Mouse (Mus musculus): ENCODE results near the gene Slc26a3. TPM values are rescaled to one million over a fixed set of nuclear protein-coding genes. Genes with fewer than 3 reads are reported as not detected.

Gene Slc26a3
- polyA plus RNA-seq (2015; fragmentation: Nextera tagmentation; extraction: Ambion mirVana) = 0.07 and 0.45 TPM in 2 replicates

DNA sequence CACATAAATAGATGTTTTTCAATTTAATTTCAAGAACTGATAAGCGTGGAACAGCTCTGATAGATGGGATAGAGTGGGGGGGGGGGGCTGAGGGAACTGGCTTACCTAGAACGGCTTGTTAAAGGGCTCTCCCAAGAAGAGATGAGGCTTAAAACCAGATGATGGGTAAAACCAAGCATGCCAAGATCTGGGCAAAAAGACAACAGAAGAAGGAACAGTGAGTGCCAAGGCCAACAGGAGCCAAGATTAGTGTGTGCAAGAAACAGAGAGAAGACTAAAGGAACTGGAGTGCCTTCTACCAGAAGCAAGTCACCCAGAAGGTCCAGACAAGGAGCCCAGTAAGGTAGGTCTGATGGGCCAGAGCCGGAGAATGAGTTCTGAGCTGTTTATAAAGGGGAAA lies at the start of gene Slc26a3:
Gene Slc26a3 (plus strand): TSS at position 301 of the 400 bp plus-strand sequence.
- Histone ChIP-seq H3K4me3 (ENCODE audit: low read depth, low read length) (no peak within 1 kb of the TSS), H3K4me1 (ENCODE audit: control insufficient read depth, low read depth, low read length) (no peaks in the 10 kb centered on the region), H3K4me2 (ENCODE audit: low read depth, low read length) (no peak within 1 kb of the TSS), H3K27me3 (ENCODE audit: control insufficient read depth, insufficient read depth, low read depth, low read length) (no peaks in the 10 kb centered on the region), H3K9me3 (replicated peaks; ENCODE audit: control insufficient read depth, low read length) (no peaks in the 10 kb centered on the region), H3K9ac (ENCODE audit: low read depth, low read length) (no peak within 1 kb of the TSS), H3K27ac (ENCODE audit: low read length) (no peak within 1 kb of the TSS), H3K36me3 (ENCODE audit: control insufficient read depth, insufficient read depth) (no peaks in the 10 kb centered on the region)
- 61% methylated on average over 3 of the region's 3 CpGs for WGBS (ENCODE audit: insufficient replicate concordance)
- ATAC-seq (ENCODE audit: low read depth) = no peak

DNA sequence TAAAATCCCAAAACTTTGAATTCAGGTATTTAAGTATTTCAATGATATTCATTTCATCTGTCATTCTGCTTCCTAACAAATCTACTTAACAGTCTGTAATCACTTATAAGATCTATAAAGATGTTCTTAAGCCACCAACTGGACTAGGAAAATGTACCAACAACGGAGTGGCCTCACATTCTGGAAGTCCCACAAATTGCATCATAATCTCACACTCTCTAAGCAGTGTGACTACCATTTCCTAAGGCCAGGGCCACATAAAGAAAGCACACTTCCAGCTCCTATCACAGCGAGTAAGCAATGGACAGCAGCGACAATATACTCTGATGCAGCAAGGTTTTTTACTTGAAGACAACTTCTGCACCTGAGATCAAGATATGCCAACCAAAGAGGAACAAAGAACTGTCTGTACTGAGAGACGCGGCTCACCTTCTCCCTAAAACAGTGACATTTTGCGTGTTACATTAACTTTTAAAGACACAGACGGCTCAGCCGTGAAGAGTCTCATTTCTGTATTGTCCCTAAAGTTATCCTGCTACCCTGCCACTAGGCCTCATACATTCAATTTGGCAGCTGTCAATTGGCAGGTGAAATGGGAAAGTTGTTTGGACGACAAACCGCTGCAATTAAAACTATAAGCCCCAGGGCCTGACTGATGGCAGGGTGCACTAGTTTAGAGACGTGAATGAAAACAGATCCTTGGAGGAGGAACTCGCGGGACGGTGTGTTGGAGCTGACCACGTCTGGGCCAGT lies 40.3 kb upstream of the Slc26a3 start:
- H3K4me2 ChIP-seq (ENCODE audit: low read depth, low read length) = peak overlapping the region; percentile 57
- no peak for ATAC-seq (ENCODE audit: low read depth)

GRCm38 (mm10) chr12:31350944-31351928 lies 39.4 kb upstream of the Slc26a3 start, which contains the start of gene Dld:
Gene Dld (minus strand): TSS chr12:31351453.
- no peaks in the 10 kb centered on the region for H3K9me3 ChIP-seq (replicated peaks; ENCODE audit: control insufficient read depth, low read length)
- peaks cover 10% of the 10 kb centered on the region; the same call in 1 of the 2 replicates for H3K36me3 ChIP-seq (ENCODE audit: control insufficient read depth, insufficient read depth)
- peak within 1 kb of the TSS; percentile 87 for H3K4me3 ChIP-seq (ENCODE audit: low read depth, low read length)
- WGBS (ENCODE audit: insufficient replicate concordance) = 4% methylated on average over 66 of the region's 66 CpGs
- no peaks in the 10 kb centered on the region for H3K27me3 ChIP-seq (ENCODE audit: control insufficient read depth, insufficient read depth, low read depth, low read length)
- ATAC-seq (ENCODE audit: low read depth) = peak; percentile 98
- peak within 1 kb of the TSS; percentile 83 for H3K27ac ChIP-seq (ENCODE audit: low read length)
- peak within 1 kb of the TSS; percentile 57 for H3K4me2 ChIP-seq (ENCODE audit: low read depth, low read length)
- H3K9ac ChIP-seq (ENCODE audit: low read depth, low read length) = peak within 1 kb of the TSS; percentile 94
- peaks cover 6% of the 10 kb centered on the region; the same call in 1 of the 2 replicates for H3K4me1 ChIP-seq (ENCODE audit: control insufficient read depth, low read depth, low read length)

More for the DNA sequence above, 40.3 kb upstream of the Slc26a3 start:
- H3K27ac ChIP-seq (ENCODE audit: low read length) = peak overlapping the region; percentile 83; the same call in 1 of the 2 replicates
- peak overlapping the region; percentile 94 for H3K9ac ChIP-seq (ENCODE audit: low read depth, low read length)
- H3K9me3 ChIP-seq (replicated peaks; ENCODE audit: control insufficient read depth, low read length) = no peaks in the 10 kb centered on the region
- peaks cover 6% of the 10 kb centered on the region; the same call in 1 of the 2 replicates for H3K4me1 ChIP-seq (ENCODE audit: control insufficient read depth, low read depth, low read length)
- WGBS (ENCODE audit: insufficient replicate concordance) = 13% methylated on average over 15 of the region's 15 CpGs
- H3K4me3 ChIP-seq (ENCODE audit: low read depth, low read length) = peak overlapping the region; percentile 87
- peaks cover 10% of the 10 kb centered on the region; the same call in 1 of the 2 replicates for H3K36me3 ChIP-seq (ENCODE audit: control insufficient read depth, insufficient read depth)
- H3K27me3 ChIP-seq (ENCODE audit: control insufficient read depth, insufficient read depth, low read depth, low read length) = no peaks in the 10 kb centered on the region

DNA sequence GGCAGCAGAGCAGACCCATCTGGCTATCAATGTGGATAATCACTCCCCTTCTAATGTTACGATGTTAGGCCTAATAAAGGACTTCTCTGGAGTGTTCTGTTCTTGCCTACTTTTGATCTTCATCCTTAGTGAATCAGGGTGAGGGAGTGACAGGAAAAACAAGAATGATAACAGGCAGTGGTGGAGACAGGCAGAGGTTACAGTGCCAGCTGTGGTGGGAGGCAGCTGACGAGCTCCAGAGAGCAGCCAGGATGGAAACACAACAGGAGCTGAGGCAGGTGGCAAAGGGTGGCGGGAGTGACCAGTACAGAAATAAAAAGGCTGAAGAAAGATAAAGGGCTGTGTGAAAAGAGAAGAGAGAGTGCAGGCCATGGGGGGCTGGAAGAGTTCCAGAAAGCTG lies 24.2 kb upstream of the Slc26a3 start:
- ATAC-seq (ENCODE audit: low read depth) = no peak

DNA sequence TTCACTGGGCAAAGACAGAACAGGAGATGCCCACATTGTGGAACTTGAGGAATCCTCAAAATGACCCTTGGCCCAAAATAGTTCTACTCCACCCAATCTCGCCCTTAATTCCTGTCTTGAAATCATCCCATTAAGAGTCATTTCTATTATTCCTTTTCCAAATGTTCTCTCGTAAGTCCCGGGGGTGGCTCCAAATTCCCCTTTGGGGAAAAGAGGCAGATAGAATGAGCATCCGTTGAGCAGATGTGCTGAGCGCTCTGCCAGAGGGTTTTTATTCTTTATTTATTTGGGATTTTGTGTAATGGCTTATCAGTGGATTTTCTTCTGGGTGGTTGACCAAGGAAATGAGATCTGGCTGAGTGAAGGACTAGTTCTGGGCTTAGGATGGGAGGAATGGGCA lies 22.9 kb upstream of the Slc26a3 start:
- Histone ChIP-seq H3K9me3 (replicated peaks; ENCODE audit: control insufficient read depth, low read length) (no peaks in the 10 kb centered on the region), H3K36me3 (ENCODE audit: control insufficient read depth, insufficient read depth) (no peaks in the 10 kb centered on the region), H3K4me3 (ENCODE audit: low read depth, low read length) (no peak overlapping the region), H3K27ac (ENCODE audit: low read length) (no peak overlapping the region), H3K4me1 (ENCODE audit: control insufficient read depth, low read depth, low read length) (no peaks in the 10 kb centered on the region), H3K4me2 (ENCODE audit: low read depth, low read length) (no peak overlapping the region), H3K27me3 (ENCODE audit: control insufficient read depth, insufficient read depth, low read depth, low read length) (no peaks in the 10 kb centered on the region), H3K9ac (ENCODE audit: low read depth, low read length) (no peak overlapping the region)
- no peak for ATAC-seq (ENCODE audit: low read depth)
- WGBS (ENCODE audit: insufficient replicate concordance) = 69% methylated on average over 5 of the region's 5 CpGs

More for the DNA sequence above, 24.2 kb upstream of the Slc26a3 start:
- no peak overlapping the region for H3K4me2 ChIP-seq (ENCODE audit: low read depth, low read length)
- H3K27ac ChIP-seq (ENCODE audit: low read length) = no peak overlapping the region
- H3K4me1 ChIP-seq (ENCODE audit: control insufficient read depth, low read depth, low read length) = no peaks in the 10 kb centered on the region
- no peak overlapping the region for H3K9ac ChIP-seq (ENCODE audit: low read depth, low read length)
- no peaks in the 10 kb centered on the region for H3K27me3 ChIP-seq (ENCODE audit: control insufficient read depth, insufficient read depth, low read depth, low read length)
- WGBS (ENCODE audit: insufficient replicate concordance) = 64% methylated on average over 3 of the region's 3 CpGs
- H3K4me3 ChIP-seq (ENCODE audit: low read depth, low read length) = no peak overlapping the region
- H3K36me3 ChIP-seq (ENCODE audit: control insufficient read depth, insufficient read depth) = no peaks in the 10 kb centered on the region
- no peaks in the 10 kb centered on the region for H3K9me3 ChIP-seq (replicated peaks; ENCODE audit: control insufficient read depth, low read length)

DNA sequence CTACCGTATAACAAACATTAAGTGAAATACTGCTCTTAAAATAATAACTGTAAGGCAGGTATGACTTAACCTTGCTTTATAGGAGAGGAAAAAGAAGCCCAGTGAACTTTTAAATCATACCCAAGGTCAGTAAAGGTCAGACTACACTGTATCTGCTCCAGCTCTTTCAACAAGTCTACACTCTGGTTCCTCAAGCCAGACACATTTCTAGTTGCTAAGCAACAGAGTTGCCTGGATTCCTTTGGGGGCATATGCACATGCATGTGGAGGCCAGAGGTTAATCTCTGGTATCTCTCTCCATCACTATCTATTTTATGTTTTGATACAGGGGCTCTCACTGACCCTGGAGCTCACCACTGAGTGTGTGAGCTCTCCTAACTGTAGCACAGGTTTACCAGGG lies 21.6 kb upstream of the Slc26a3 start:
- Histone ChIP-seq H3K4me2 (ENCODE audit: low read depth, low read length) (no peak overlapping the region), H3K9ac (ENCODE audit: low read depth, low read length) (no peak overlapping the region), H3K9me3 (replicated peaks; ENCODE audit: control insufficient read depth, low read length) (no peaks in the 10 kb centered on the region), H3K36me3 (ENCODE audit: control insufficient read depth, insufficient read depth) (no peaks in the 10 kb centered on the region), H3K27ac (ENCODE audit: low read length) (no peak overlapping the region), H3K4me1 (ENCODE audit: control insufficient read depth, low read depth, low read length) (no peaks in the 10 kb centered on the region), H3K4me3 (ENCODE audit: low read depth, low read length) (no peak overlapping the region), H3K27me3 (ENCODE audit: control insufficient read depth, insufficient read depth, low read depth, low read length) (no peaks in the 10 kb centered on the region)
- no peak for ATAC-seq (ENCODE audit: low read depth)
- WGBS (ENCODE audit: insufficient replicate concordance) = 62% methylated on average over 1 of the region's 1 CpGs

DNA sequence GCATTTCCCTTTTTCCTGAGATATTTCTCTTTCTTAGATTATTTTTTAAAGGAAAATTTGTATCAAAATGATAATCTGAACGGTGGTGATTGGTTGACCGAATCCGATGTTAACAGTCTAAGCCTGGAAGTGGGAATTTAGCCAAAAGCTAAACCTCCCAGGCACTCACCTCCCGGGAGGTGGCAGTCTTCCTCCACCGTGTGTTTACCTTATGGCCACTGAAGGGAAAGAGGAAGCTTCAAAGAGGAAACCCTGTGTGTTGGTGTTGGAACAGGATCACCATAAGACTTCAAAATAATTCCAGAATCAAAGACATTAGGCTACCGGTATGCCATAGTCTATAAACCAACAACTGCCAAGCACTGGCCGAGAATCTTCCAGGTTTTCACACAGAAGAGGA lies 21.0 kb upstream of the Slc26a3 start:
- WGBS (ENCODE audit: insufficient replicate concordance) = 62% methylated on average over 7 of the region's 7 CpGs
- H3K27ac ChIP-seq (ENCODE audit: low read length) = no peak overlapping the region
- no peak overlapping the region for H3K4me3 ChIP-seq (ENCODE audit: low read depth, low read length)
- H3K9me3 ChIP-seq (replicated peaks; ENCODE audit: control insufficient read depth, low read length) = no peaks in the 10 kb centered on the region
- ATAC-seq (ENCODE audit: low read depth) = no peak
- H3K4me1 ChIP-seq (ENCODE audit: control insufficient read depth, low read depth, low read length) = no peaks in the 10 kb centered on the region
- no peaks in the 10 kb centered on the region for H3K27me3 ChIP-seq (ENCODE audit: control insufficient read depth, insufficient read depth, low read depth, low read length)
- H3K4me2 ChIP-seq (ENCODE audit: low read depth, low read length) = no peak overlapping the region
- no peaks in the 10 kb centered on the region for H3K36me3 ChIP-seq (ENCODE audit: control insufficient read depth, insufficient read depth)
- H3K9ac ChIP-seq (ENCODE audit: low read depth, low read length) = no peak overlapping the region

DNA sequence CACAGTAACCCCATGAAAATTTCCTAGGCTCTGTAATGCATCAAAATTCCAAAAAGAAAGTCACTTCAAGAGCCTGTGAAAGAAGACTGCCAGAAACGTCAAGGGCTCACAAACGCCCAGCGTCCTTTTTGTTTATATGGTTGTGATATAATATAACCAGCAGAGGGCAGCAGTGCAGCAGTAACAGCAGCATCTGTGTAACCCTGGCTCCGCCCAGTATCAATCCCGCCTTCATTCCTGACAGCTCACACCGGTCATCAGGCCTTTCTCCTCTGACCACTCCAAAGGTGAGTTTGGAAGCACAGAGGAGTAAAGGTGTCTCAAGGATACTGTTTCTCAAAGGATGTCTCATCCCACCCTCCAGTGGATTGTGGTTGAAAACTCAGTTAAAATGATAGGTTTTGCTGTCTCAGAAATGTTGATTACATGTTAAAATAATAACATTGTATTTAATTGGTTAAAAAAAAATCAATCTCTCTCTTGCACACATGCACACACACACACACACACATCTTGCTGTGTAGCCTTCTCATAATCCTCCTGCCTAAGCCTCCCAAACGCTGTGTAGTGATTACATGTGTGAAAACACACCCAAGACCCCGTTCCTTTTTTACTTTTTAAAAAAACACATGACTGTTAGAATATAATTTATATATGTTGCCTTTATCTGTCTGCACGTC lies 15.9 kb upstream of the Slc26a3 start:
- no peaks in the 10 kb centered on the region; the same call in 1 of the 2 replicates for H3K4me1 ChIP-seq (ENCODE audit: control insufficient read depth, low read depth, low read length)
- H3K4me3 ChIP-seq (ENCODE audit: low read depth, low read length) = no peak overlapping the region
- no peak overlapping the region for H3K9ac ChIP-seq (ENCODE audit: low read depth, low read length)
- no peak overlapping the region for H3K27ac ChIP-seq (ENCODE audit: low read length)
- H3K27me3 ChIP-seq (ENCODE audit: control insufficient read depth, insufficient read depth, low read depth, low read length) = no peaks in the 10 kb centered on the region
- WGBS (ENCODE audit: insufficient replicate concordance) = 26% methylated on average over 9 of the region's 9 CpGs
- H3K36me3 ChIP-seq (ENCODE audit: control insufficient read depth, insufficient read depth) = no peaks in the 10 kb centered on the region
- no peak overlapping the region for H3K4me2 ChIP-seq (ENCODE audit: low read depth, low read length)
- no peak for ATAC-seq (ENCODE audit: low read depth)
- H3K9me3 ChIP-seq (replicated peaks; ENCODE audit: control insufficient read depth, low read length) = no peaks in the 10 kb centered on the region

All from liver, embryonic 16.5 days (tissue).